Mouse (Mus musculus) bone marrow macrophage, adult 2 months (primary cell): ENCODE results near the gene Ctc1. TPM values are rescaled to one million over a fixed set of nuclear protein-coding genes. Genes with fewer than 3 reads are reported as not detected.

Experiments
- H3K27ac ChIP-seq: 2 replicates; pipeline ENCODE4 v1.5.1; 2012; ENCODE audit warnings: low read depth, low read length; ENCODE audit not compliant: insufficient read depth
- H3K4me1 ChIP-seq: 2 replicates; pipeline ENCODE4 v1.6.1; 2012; ENCODE audit warnings: low read length; ENCODE audit not compliant: control insufficient read depth, insufficient read depth
- H3K4me3 ChIP-seq: 2 replicates; pipeline ENCODE4 v1.5.1; 2012; ENCODE audit warnings: mild to moderate bottlenecking, low read length, moderate library complexity; ENCODE audit not compliant: insufficient read depth
- CTCF ChIP-seq: IDR thresholded peaks from 2 replicates; pipeline ENCODE4 v1.5.1; 2012; ENCODE audit warnings: low read depth, mild to moderate bottlenecking, low read length, moderate library complexity
- POLR2A ChIP-seq: IDR thresholded peaks from 2 replicates; pipeline ENCODE4 v1.6.1; 2012; ENCODE audit warnings: mild to moderate bottlenecking, low read depth, low read length, borderline replicate concordance
- polyA plus RNA-seq: library from polyadenylated mRNA; stranded (reverse); fragments of >200 nt; gene quantifications from 2 replicates; pipeline ENCODE4 v1.2.4, GENCODE M21; 2012; ENCODE audit not compliant: missing spikeins, insufficient read depth, insufficient read length

Ctc1 gene
- polyA plus RNA-seq, 1 experiment = 44.2 TPM

GRCm38 (mm10) chr11:69075764-69076479 is 60.2 kb downstream of the Ctc1 start:
- H3K4me3 ChIP-seq = no peak overlapping the region
- no peak overlapping the region for H3K27ac ChIP-seq
- TF ChIP-seq POLR2A = no peak
- TF ChIP-seq CTCF = no peak
- peaks cover 36% of the 10 kb centered on the region for H3K4me1 ChIP-seq

- Histone ChIP-seq H3K4me1 (peaks cover 31% of the 10 kb centered on the region), H3K4me3 (no peak overlapping the region), H3K27ac (no peak overlapping the region)
- TF ChIP-seq POLR2A (no peak), CTCF (no peak)
Observed at GRCm38 (mm10) chr11:69076572-69076971, 60.9 kb downstream of the Ctc1 start.

- TF ChIP-seq CTCF (no peak), POLR2A (no peak)
- peaks cover 27% of the 10 kb centered on the region for H3K4me1 ChIP-seq
- H3K27ac ChIP-seq = no peak overlapping the region
- no peak overlapping the region for H3K4me3 ChIP-seq
Observed at GRCm38 (mm10) chr11:69077316-69077715, 61.6 kb downstream of the Ctc1 start.

DNA sequence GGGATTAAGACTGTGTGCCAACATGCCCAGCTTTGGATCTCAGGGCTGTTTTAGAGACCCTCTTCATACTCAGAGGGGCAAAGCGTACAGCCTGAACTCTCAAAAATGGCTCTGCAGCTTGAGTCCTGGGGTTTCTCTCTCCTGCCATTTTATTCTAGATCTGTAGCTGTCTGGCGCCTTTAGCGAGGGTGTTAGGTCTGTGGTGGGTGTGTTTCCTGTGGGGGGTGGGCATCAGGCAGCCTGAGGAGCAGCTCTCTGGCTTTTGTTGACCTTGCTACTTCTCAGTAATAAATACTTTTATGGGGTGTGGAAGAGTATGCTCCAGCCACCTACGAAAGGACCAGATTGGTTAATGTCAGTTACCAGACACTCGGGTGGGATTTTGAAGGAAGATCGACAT is 62.3 kb downstream of the Ctc1 start:
- Histone ChIP-seq H3K4me3 (no peak overlapping the region), H3K27ac (no peak overlapping the region), H3K4me1 (peaks cover 26% of the 10 kb centered on the region)
- TF ChIP-seq CTCF = no peak
- TF ChIP-seq POLR2A = no peak

- Histone ChIP-seq H3K27ac (peak overlapping the region; percentile 57), H3K4me3 (no peak overlapping the region), H3K4me1 (peaks cover 26% of the 10 kb centered on the region)
- TF ChIP-seq CTCF (no peak), POLR2A (no peak)
Observed at GRCm38 (mm10) chr11:69078805-69079438, 63.2 kb downstream of the Ctc1 start.

- Histone ChIP-seq H3K4me3 (no peak overlapping the region), H3K4me1 (peaks cover 21% of the 10 kb centered on the region), H3K27ac (no peak overlapping the region)
- TF ChIP-seq CTCF = no peak
- no peak for TF ChIP-seq POLR2A
Observed at GRCm38 (mm10) chr11:69080102-69080854, 64.6 kb downstream of the Ctc1 start.

GRCm38 (mm10) chr11:69080855-69081222 is 65.1 kb downstream of the Ctc1 start:
- no peak overlapping the region for H3K27ac ChIP-seq
- peaks cover 21% of the 10 kb centered on the region for H3K4me1 ChIP-seq
- H3K4me3 ChIP-seq = no peak overlapping the region
- TF ChIP-seq CTCF = no peak
- TF ChIP-seq POLR2A = no peak

DNA sequence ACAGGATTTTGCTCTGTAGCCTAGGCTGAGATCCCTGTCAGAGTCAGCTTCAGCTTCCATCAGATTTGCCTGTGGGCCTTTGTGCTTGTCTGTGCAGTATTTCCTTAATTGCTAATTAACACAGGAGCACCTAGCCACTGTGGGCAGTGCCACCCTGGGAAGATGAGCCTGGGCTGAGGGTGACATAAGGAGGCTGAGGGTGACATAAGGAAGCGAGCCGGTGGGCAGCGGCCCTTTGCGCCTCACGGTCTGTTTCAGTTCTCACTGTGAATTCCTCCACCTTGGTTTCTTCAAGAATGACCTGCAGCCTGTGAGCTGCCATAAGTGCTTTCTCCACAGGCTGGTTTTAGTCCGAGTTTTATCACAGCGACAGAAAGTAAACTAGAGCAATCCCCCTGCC is 65.9 kb downstream of the Ctc1 start:
- no peak overlapping the region for H3K4me3 ChIP-seq
- TF ChIP-seq POLR2A (no peak), CTCF (no peak)
- H3K4me1 ChIP-seq = peaks cover 20% of the 10 kb centered on the region
- H3K27ac ChIP-seq = no peak overlapping the region

DNA sequence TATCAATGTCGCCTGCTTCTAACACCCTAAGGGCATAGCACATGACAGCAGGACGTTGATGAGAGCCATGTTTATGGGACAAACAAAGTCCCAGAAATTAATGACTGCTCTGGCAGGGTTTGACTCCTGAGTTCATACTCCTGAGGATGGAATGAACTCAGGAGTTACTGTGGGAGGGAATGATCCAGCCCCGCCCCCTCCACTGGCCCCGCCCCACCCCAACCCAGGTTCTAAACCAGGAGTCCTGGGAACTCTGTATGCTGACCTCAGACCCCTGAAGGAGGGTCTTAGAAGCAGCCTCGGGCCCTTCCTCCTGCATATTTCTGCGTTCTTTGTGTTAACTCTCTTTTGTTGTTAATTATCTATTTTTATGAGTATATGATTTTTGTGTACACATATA is 69.9 kb downstream of the Ctc1 start:
- peaks cover 5% of the 10 kb centered on the region for H3K4me1 ChIP-seq
- no peak overlapping the region for H3K27ac ChIP-seq
- no peak for TF ChIP-seq CTCF
- TF ChIP-seq POLR2A = no peak
- no peak overlapping the region for H3K4me3 ChIP-seq

Other genes starting within 250 kb of the Ctc1 start
- 63.4 and 64.6 TPM in 2 replicates for gene Ndel1, start 144.1 kb upstream of the Ctc1 start, polyA plus RNA-seq
- gene Rnf222, start 127.4 kb upstream of the Ctc1 start, polyA plus RNA-seq = not detected in 2 replicates
- gene Rpl26, start 114.3 kb upstream of the Ctc1 start, polyA plus RNA-seq = 2,262 and 2,432 TPM in 2 replicates
- gene Odf4, start 88.8 kb upstream of the Ctc1 start, polyA plus RNA-seq = not detected in 2 replicates
- gene Arhgef15, start 58.4 kb upstream of the Ctc1 start, polyA plus RNA-seq = not detected in 2 replicates
- 3.3 and 4.7 TPM in 2 replicates for gene Slc25a35, start 47.8 kb upstream of the Ctc1 start, polyA plus RNA-seq
- gene Rangrf, start 40.7 kb upstream of the Ctc1 start, polyA plus RNA-seq = 3.7 and 4.4 TPM in 2 replicates
- gene Pfas, start 7.5 kb upstream of the Ctc1 start, polyA plus RNA-seq = 9.8 and 10.3 TPM in 2 replicates
- gene Aurkb, start 29.7 kb downstream of the Ctc1 start, polyA plus RNA-seq = 52.8 and 53.9 TPM in 2 replicates
- gene Borcs6, start 43.8 kb downstream of the Ctc1 start, polyA plus RNA-seq = 30.5 and 36.9 TPM in 2 replicates
- gene Tmem107, start 54.9 kb downstream of the Ctc1 start, polyA plus RNA-seq = 9.8 and 14.6 TPM in 2 replicates
- 76.6 and 79.4 TPM in 2 replicates for gene Vamp2, start 72.6 kb downstream of the Ctc1 start, polyA plus RNA-seq
- gene Per1, start 79.3 kb downstream of the Ctc1 start, polyA plus RNA-seq = 24.7 and 35.9 TPM in 2 replicates
- 0.71 and 0.88 TPM in 2 replicates for gene Hes7, start 104.5 kb downstream of the Ctc1 start, polyA plus RNA-seq
- 0.35 TPM in 1 of 2 replicates, not detected in the other for gene 9130213A22Rik, start 106.7 kb downstream of the Ctc1 start, polyA plus RNA-seq
- gene Aloxe3, start 110.0 kb downstream of the Ctc1 start, polyA plus RNA-seq = not detected in 2 replicates
- not detected in 2 replicates for gene Alox12b, start 141.1 kb downstream of the Ctc1 start, polyA plus RNA-seq
- gene Alox8, start 181.9 kb downstream of the Ctc1 start, polyA plus RNA-seq = not detected in 2 replicates
- not detected in 2 replicates for gene Gucy2e, start 221.1 kb downstream of the Ctc1 start, polyA plus RNA-seq